In the genomic region with DNA sequence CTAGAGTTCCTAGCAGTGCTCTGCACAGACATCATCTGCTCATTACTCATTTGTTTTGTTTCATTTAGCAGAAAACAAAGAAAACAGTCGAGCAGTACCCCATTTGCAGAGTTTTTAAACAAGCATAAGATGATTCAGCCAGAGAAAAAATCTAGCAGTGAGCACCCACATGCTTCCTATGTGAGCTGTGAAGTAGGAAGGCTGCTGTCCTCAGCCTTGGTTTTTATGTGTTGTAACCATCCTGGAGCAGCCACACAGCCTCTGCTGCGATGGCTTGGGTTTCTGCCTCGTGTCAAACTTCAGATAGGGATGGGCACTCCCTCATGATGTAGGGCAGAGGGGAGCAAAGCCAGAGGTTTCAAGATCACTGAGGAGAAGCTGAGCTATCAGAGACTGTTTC, we compare ENCODE assay signal across 16 mouse cellular contexts.
DNase-seq lines count a peak whose midpoint lies in the region.
"Had no signal": no experiment of that assay in that cellular context is flagged by ENCODE, and none has a peak within 500 bp of the region (broad histone marks: within the 10 kb centered on the region; RNA-seq: fewer than 3 reads in every experiment).

No protein-coding gene starts in this region.

- intact Hi-C loops in left cerebral cortex, postnatal 36 days (cut with DNase I) = loop anchor here (10.0 kb wide), 2 partner anchors 269 to 449 kb away; no protein-coding TSS in a partner anchor

- peak; percentile 27 for DNase-seq in adrenal gland, postnatal 10 days
- DNase-seq in adrenal gland, adult (ENCODE audit: inconsistent age in 2 of 2, low spot score in 1 of 2) = no peak
- peak; percentile 20 to 37 for DNase-seq in layer of hippocampus, adult 18-20 months (ENCODE audit: low spot score in 2 of 2)
- no peak for DNase-seq in layer of hippocampus, adult 11-12 months (ENCODE audit: low spot score)
- DNase-seq in adipocyte (ENCODE audit: low spot score) = peak; percentile 31
- DNase-seq in left cerebral cortex, postnatal 36 days (ENCODE audit: low spot score in 2 of 2) = peak; percentile 14 to 24
- no peak for DNase-seq in B cell, adult 2 months
- no peak for DNase-seq in kidney, postnatal 10 days
- DNase-seq: cerebellum, postnatal 14 days; gastrocnemius, adult 2 months; heart, postnatal 36 days; lung, adult 2 months; lung, postnatal 4 days; spleen, adult 18-20 months; thymus, adult 18-20 months; thymus, postnatal 4 days had no signal

Comparison
In these comparisons a context has a peak if more than half of its experiments do, and no peak if none do; other contexts are left out.
1. DNase-seq: peak in adrenal gland, postnatal 10 days (single experiment), layer of hippocampus, adult 18-20 months (2 of 2), adipocyte (single experiment) and left cerebral cortex, postnatal 36 days (2 of 2); none in adrenal gland, adult (0 of 2), layer of hippocampus, adult 11-12 months (single experiment), B cell, adult 2 months (0 of 2) and kidney, postnatal 10 days (single experiment).